Mouse (Mus musculus): Measurements from ENCODE around the gene Agtr1b. TPM values are rescaled to one million over a fixed set of nuclear protein-coding genes. Genes with fewer than 3 reads are reported as not detected.

Agtr1b gene
- not detected for polyA plus RNA-seq (2014; fragmentation: Illumina TruSeq; extraction: RNeasy Lipid Tissue Mini Kit (QIAGEN cat#74804); ENCODE audit: low read depth, low replicate concordance)

DNA sequence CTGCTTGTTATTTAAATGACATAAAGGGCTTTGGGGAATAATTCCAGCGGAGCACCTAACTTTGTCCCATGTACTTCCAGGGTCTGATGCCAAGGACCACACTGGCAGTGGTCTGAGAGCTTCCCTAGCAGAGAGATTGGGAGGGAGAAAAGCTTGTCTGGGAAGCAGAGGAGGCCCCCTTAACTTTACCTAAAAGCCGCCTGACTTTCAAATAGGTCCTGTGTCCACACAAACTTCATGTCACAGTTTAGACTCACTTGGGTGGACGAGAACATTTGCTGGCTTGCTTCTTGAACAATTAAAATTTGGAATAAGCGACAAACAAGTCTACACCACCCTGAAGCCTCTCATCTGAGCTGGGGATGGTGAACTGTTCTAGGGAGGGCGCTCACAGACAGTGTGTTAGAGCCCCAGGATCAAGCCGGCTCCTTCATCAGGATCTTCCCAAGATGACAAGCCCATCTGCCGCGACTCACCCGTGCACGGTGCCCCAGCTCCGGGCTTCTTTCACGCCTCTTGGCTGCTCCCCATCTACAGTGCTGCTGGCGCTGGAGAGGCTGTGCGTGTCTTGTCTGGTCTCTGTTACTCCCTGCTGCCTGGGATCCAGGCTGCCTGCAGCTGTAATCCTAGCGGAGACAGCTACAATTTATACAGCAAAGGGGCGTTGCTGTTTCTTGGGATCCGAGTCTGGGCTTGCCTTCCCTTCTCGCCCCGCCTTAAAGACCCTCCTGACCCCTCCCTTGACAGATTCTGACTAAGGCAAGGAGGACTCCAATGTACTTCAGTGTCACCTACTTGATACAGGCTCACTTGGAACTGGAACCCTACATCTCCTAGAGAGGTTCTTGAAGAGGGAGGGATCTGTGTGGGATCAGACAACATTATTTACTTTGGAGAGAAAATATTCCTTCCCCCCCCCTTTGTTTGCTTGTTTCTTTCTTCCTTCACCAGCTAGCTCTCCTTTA lies at the start of gene Agtr1b:
TSS of gene Agtr1b (minus strand) at position 620 of the 965 bp plus-strand sequence.

DNA sequence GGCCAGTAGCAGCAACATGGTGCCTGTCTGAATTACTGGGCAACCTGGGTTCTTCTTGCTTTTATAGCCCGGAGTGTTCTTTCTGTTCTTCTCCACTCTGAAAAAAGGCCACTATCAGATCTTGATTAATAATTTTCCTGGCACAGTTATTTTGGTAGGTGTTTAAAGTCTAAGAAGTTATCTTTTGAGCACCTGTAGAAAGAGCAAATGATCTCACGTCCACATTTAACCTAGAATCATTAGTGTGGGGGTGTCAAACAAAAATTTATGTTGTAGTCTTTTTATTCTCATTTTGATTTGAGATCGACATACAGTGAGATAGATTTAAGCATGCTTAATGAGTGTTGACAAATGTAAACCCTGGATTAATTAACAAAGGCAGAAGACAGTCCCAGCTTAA lies 91.3 kb downstream of the Agtr1b start, which contains the start of gene Cpb1:
TSS of gene Cpb1 (minus strand) at position 101 of the 400 bp plus-strand sequence.

Other genes starting within 250 kb of the Agtr1b start
- gene Gyg, start 211.9 kb downstream of the Agtr1b start, polyA plus RNA-seq (2014; fragmentation: Illumina TruSeq; extraction: RNeasy Lipid Tissue Mini Kit (QIAGEN cat#74804); ENCODE audit: low read depth, low replicate concordance), result 80.1 TPM
- gene Cpa3, start 125.0 kb downstream of the Agtr1b start, polyA plus RNA-seq (2014; fragmentation: Illumina TruSeq; extraction: RNeasy Lipid Tissue Mini Kit (QIAGEN cat#74804); ENCODE audit: low read depth, low replicate concordance), result 0.53 TPM
- gene Cpb1, start 91.4 kb downstream of the Agtr1b start, polyA plus RNA-seq (2014; fragmentation: Illumina TruSeq; extraction: RNeasy Lipid Tissue Mini Kit (QIAGEN cat#74804); ENCODE audit: low read depth, low replicate concordance), result 0.32 TPM

Measured in kidney, adult 10 weeks (tissue).